Mouse (Mus musculus) bone marrow macrophage, adult 2 months (primary cell): Measurements from ENCODE around the gene Slc25a16.

ENCODE experiments used
- CTCF ChIP-seq: IDR thresholded peaks from 2 replicates; pipeline ENCODE4 v1.5.1; 2012; ENCODE audit warnings: low read depth, mild to moderate bottlenecking, low read length, moderate library complexity
- POLR2A ChIP-seq: IDR thresholded peaks from 2 replicates; pipeline ENCODE4 v1.6.1; 2012; ENCODE audit warnings: mild to moderate bottlenecking, low read depth, low read length, borderline replicate concordance

GRCm38 (mm10) chr10:62898061-62898460, 22.4 kb upstream of the Slc25a16 start:
- no peak for TF ChIP-seq CTCF
- no peak for TF ChIP-seq POLR2A
